Mouse (Mus musculus) E14TG2a.4 (cell line): Measurements from ENCODE around the gene Prrc2b.

ENCODE experiments used
- CTCF ChIP-seq: conservative IDR thresholded peaks from 2 replicates; pipeline ENCODE4 v1.5.1; 2014; ENCODE audit warnings: low read length
- POU5F1 ChIP-seq: IDR thresholded peaks from 2 replicates; pipeline ENCODE4 v1.6.1; 2014; ENCODE audit warnings: low read length, borderline replicate concordance

- TF ChIP-seq CTCF (no peak), POU5F1 (no peak)
These were observed 53.0 kb downstream of the Prrc2b start for GRCm38 (mm10) chr2:32203853-32204252.
